Mouse (Mus musculus) lung, embryonic 14.5 days (tissue): ENCODE data around the gene Krcc1. TPM values are rescaled to one million over a fixed set of nuclear protein-coding genes. Genes with fewer than 3 reads are reported as not detected.

Experiments
- ATAC-seq: fragments of 200-750 bp; cut with Nextera tagmentation; 2 replicates; pipeline ENCODE4 v1.8.0; 2017; ENCODE audit warnings: mild to moderate bottlenecking, moderate TSS enrichment, moderate library complexity; ENCODE audit not compliant: insufficient read depth
- DNase-seq: peaks from one replicate; pipeline ENCODE4 v3.0.0-alpha.2; 2015
- H3K27ac ChIP-seq: fragments of 300-500 bp; sonication (generic); 2 replicates; pipeline ENCODE4 v1.5.1; 2014; ENCODE audit warnings: low read depth, mild to moderate bottlenecking, moderate library complexity
- H3K27me3 ChIP-seq: fragments of 300-500 bp; sonication (generic); 2 replicates; pipeline ENCODE4 v1.6.1; 2014; ENCODE audit warnings: low read length, control low read depth; ENCODE audit not compliant: insufficient read depth
- H3K36me3 ChIP-seq: fragments of 300-500 bp; sonication (generic); 2 replicates; pipeline ENCODE4 v1.6.1; 2014; ENCODE audit warnings: control low read depth; ENCODE audit not compliant: insufficient read depth
- H3K4me1 ChIP-seq: fragments of 300-500 bp; sonication (generic); 2 replicates; pipeline ENCODE4 v1.6.1; 2014; ENCODE audit warnings: antibody characterized with exemption, control low read depth; ENCODE audit not compliant: insufficient read depth
- H3K4me2 ChIP-seq: fragments of 300-500 bp; sonication (generic); 2 replicates; pipeline ENCODE4 v1.6.1; 2014; ENCODE audit warnings: mild to moderate bottlenecking
- H3K4me3 ChIP-seq: fragments of 300-500 bp; sonication (generic); 2 replicates; pipeline ENCODE4 v1.5.1; 2014; ENCODE audit warnings: low read depth, low read length
- H3K9ac ChIP-seq: fragments of 300-500 bp; sonication (generic); 2 replicates; pipeline ENCODE4 v1.6.1; 2014
- H3K9me3 ChIP-seq: fragments of 300-500 bp; sonication (generic); 2 replicates; pipeline ENCODE4 v1.6.1; 2016; ENCODE audit warnings: low read depth, low read length, control low read depth
- CTCF ChIP-seq: IDR thresholded peaks from 2 replicates; pipeline ENCODE4 v1.5.1; 2016; ENCODE audit warnings: antibody characterized with exemption, low read depth
- WGBS: fragments of 180-500 bp; shearing (Covaris S2); extraction: QIAGEN DNeasy Blood & Tissue Kit; methylation state at CpG from one replicate; pipeline ENCODE4 v1.1.7; 2014; 5-methylcytosine and 5-hydroxymethylcytosine counted together
- microRNA-seq: library from miRNA; unstranded; fragments of <30 nt; microRNA quantifications from one replicate; pipeline ENCODE4, GENCODE M21; 2016; ENCODE audit warnings: borderline number of aligned reads
- polyA plus RNA-seq: library from polyadenylated mRNA; unstranded; fragments of >200 nt; fragmentation: Nextera tagmentation; extraction: Ambion mirVana; gene quantifications from 2 replicates; pipeline ENCODE4 v1.2.1, GENCODE M21; 2014

The Krcc1 gene
- polyA plus RNA-seq, 1 experiment from 2014 or later, result 45.5 TPM

DNA sequence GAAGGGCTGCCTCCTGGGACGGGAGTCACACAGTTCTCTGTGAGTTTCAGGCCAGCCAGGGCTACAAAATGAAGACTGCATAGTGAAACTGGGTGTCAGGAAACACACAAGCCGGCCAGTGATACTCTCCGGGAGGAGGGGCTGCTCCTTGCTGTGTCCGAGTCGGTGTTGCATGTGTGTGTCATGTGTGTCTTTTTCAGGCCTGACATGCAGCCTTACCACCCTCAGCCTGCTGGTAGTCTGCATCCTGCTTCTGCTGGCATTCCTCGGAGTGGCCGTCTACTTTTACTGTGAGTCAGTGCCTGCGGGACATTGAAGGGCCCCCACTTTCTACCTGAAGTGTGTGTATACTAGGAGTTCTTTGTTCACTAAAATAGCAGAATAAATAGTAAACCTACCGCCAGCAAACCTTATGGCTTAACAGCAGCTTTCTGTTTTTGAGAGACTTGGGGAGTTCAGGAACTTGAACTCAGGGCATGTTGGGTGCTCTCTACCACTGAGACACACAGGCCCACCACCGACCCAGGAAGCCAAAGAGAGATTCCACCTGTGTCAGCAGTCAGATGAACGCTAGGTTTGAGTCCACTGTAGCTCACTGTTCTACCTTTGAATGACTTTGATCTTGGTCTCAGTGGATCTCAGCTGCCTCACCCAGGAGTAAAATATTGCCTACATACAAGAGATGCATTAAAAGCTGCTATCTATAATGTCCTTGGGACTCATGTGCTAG is 60.9 kb downstream of the Krcc1 start:
- no peak overlapping the region for H3K27ac ChIP-seq
- H3K27me3 ChIP-seq, result no peaks in the 10 kb centered on the region
- 69% methylated on average over 11 of the region's 11 CpGs for WGBS
- ATAC-seq, result no peak
- no peak overlapping the region for H3K9ac ChIP-seq
- no peak overlapping the region for H3K4me3 ChIP-seq
- no peaks in the 10 kb centered on the region for H3K36me3 ChIP-seq
- TF ChIP-seq CTCF, result no peak
- H3K4me1 ChIP-seq, result no peaks in the 10 kb centered on the region
- H3K9me3 ChIP-seq, result no peaks in the 10 kb centered on the region
- no peak overlapping the region for H3K4me2 ChIP-seq
- DNase-seq, result no peak

DNA sequence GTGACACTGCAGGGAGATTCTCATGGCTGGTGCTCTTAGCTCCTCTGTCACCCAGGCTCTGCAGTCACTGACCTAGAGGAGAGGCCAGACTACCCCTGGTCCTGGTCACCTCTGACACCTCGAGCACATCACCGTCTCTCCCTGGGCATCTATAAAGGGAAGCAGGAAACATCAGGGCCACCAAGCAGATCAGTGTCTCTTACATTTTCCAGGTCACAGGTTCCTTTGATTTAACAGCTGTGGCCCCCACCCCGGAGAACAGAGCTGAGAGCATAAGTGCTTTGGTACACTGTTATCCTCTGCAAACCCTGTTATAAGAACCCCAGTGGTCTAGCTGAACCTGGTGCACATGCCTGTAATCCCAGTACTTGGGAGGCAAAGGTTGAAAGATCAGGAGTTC is 61.6 kb downstream of the Krcc1 start:
- H3K9ac ChIP-seq, result no peak overlapping the region
- no peaks in the 10 kb centered on the region for H3K4me1 ChIP-seq
- DNase-seq (no peak), ATAC-seq (no peak)
- TF ChIP-seq CTCF, result no peak
- H3K27me3 ChIP-seq, result no peaks in the 10 kb centered on the region
- H3K9me3 ChIP-seq, result no peaks in the 10 kb centered on the region
- no peaks in the 10 kb centered on the region for H3K36me3 ChIP-seq
- H3K4me3 ChIP-seq, result no peak overlapping the region
- H3K4me2 ChIP-seq, result no peak overlapping the region
- 73% methylated on average over 3 of the region's 3 CpGs for WGBS
- H3K27ac ChIP-seq, result no peak overlapping the region

DNA sequence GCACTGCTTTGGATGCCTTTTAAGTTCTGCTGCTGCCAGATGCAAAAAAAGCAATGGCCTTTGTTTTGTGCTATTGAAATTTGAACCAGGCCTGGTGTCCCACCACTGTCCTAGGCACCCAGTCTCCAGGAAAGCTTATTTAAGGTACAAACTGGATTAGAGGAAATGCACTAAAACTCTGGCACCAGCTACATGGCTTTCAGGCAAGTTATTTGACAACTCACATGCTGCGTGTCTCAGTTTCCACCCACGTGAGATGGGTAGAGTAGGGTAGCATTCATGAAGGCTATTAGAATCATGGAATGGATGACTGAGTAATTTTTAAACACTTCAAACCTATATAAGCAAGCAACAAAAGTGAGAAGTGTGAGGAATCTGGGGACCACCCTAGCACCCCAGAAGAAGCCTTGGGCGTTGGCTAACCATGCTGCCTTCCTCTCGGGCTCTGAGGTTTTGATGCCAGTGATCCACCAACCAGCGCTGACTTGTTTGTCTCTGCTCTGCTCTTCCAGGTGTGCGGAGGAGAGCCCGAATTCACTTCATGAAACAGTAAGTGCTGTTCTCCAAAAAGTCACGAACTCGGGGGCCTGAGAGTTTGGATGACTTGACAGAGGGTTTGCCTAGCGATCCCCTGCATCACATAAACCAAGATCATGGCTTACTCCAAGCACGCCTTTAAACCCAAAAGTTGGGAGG is 62.2 kb downstream of the Krcc1 start:
- Histone ChIP-seq H3K4me1 (no peaks in the 10 kb centered on the region), H3K27ac (no peak overlapping the region), H3K4me3 (no peak overlapping the region), H3K36me3 (no peaks in the 10 kb centered on the region), H3K9me3 (no peaks in the 10 kb centered on the region), H3K4me2 (no peak overlapping the region), H3K27me3 (no peaks in the 10 kb centered on the region), H3K9ac (no peak overlapping the region)
- no peak for ATAC-seq
- WGBS, result 86% methylated on average over 11 of the region's 11 CpGs
- TF ChIP-seq CTCF, result no peak
- no peak for DNase-seq

Small RNA genes within 50 kb of the gene (microRNA-seq; reads per million reads assigned to microRNA genes)
- gene Mir8112, result 22.1 reads per million, percentile 33 among the genes with 10 or more reads in this experiment

Other genes starting within 250 kb of the Krcc1 start
- gene Thnsl2, start 127.2 kb upstream of the Krcc1 start, polyA plus RNA-seq, result 6.9 and 7.5 TPM in 2 replicates
- not detected in 2 replicates for gene Fabp1, start 71.8 kb upstream of the Krcc1 start, polyA plus RNA-seq
- gene Smyd1, start 50.6 kb downstream of the Krcc1 start, polyA plus RNA-seq, result 0.53 and 2.7 TPM in 2 replicates
- 0.20 TPM in 1 of 2 replicates, not detected in the other for gene Cd8b1, start 51.1 kb downstream of the Krcc1 start, polyA plus RNA-seq
- not detected in 2 replicates for gene Cd8a, start 101.8 kb downstream of the Krcc1 start, polyA plus RNA-seq
- gene Rmnd5a, start 169.0 kb downstream of the Krcc1 start, polyA plus RNA-seq, result 9.1 and 9.4 TPM in 2 replicates
- 18.1 and 18.2 TPM in 2 replicates for gene Rnf103, start 222.2 kb downstream of the Krcc1 start, polyA plus RNA-seq